Mouse (Mus musculus): ENCODE results near the gene Srpx2. TPM values are rescaled to one million over a fixed set of nuclear protein-coding genes. Genes with fewer than 3 reads are reported as not detected.
A peak's percentile ranks its signal among the peaks of the same experiment; 100 is the strongest.

Gene Srpx2
- 10 to 100 TPM; 21.7 to 22.6 TPM for total RNA-seq (2021)
- long read RNA-seq, experiment 1, transcript Srpx2-202 (11 exons, 2,848 nt), result major isoform, 12 of 29 reads
- long read RNA-seq, experiment 1, transcript Srpx2-201 (12 exons, 2,290 nt), result major isoform, 12 of 29 reads
- long read RNA-seq, experiment 1, partial matches to known transcripts, result 3 of 29 reads
- long read RNA-seq, experiment 1, other reads (novel, unspliced or antisense), result 2 of 29 reads
- long read RNA-seq, experiment 2, transcript Srpx2-201 (12 exons, 2,290 nt), result major isoform, 16 of 38 reads
- long read RNA-seq, experiment 2, transcript Srpx2-202 (11 exons, 2,848 nt), result minor isoform, 12 of 38 reads
- long read RNA-seq, experiment 2, partial matches to known transcripts, result 5 of 38 reads
- long read RNA-seq, experiment 2, other reads (novel, unspliced or antisense), result 5 of 38 reads

DNA sequence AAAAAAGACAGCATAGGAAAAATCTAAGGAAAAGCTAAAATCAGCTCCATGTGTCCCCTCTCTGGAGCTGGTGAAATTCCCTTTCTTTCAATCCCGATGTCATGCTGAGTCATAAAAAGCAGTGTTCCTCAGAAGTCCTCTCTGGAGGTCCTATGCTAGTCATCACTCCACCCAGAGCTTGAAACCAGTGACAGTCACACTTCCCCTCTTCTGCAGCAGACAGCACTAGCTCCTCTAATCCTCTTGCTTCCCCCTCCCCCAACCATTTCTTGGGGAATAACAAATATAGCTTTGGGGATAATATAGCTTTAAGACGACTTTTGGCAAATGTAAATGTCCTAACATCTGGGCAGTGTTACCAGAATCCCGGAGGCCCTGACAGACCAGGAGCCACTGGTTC, at the start of gene Srpx2:
Gene Srpx2 (plus strand): TSS at position 166 of the 400 bp plus-strand sequence.
- no peak for DNase-seq (ENCODE audit: low spot score in 2 of 2)

- DNase-seq (ENCODE audit: low spot score in 2 of 2), result no peak
These were observed 38.5 kb upstream of the Srpx2 start for GRCm38 (mm10) chrX:133869743-133870142.

- DNase-seq (ENCODE audit: low spot score in 2 of 2), result no peak
These were observed 20.9 kb upstream of the Srpx2 start for GRCm38 (mm10) chrX:133887308-133887707.

DNA sequence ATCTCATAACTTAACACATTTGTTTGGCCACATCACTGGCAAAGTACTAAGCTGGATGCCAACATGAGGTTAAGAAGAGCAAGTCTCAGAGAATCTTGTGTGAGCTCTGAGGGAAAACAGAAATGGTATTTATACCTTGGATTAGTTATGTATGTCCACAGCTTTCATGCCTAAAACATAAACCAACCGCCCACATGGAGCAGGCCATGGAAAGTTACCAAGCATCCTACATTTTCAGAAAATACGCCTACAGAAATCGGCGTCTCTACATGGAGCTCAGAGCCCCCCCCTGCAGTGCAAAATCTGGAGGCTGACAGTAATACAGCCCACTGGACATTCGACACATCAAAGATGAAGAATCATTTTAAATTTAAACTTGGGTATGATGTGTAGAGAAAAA, 20.1 kb upstream of the Srpx2 start:
- DNase-seq (ENCODE audit: low spot score in 2 of 2), result no peak

DNA sequence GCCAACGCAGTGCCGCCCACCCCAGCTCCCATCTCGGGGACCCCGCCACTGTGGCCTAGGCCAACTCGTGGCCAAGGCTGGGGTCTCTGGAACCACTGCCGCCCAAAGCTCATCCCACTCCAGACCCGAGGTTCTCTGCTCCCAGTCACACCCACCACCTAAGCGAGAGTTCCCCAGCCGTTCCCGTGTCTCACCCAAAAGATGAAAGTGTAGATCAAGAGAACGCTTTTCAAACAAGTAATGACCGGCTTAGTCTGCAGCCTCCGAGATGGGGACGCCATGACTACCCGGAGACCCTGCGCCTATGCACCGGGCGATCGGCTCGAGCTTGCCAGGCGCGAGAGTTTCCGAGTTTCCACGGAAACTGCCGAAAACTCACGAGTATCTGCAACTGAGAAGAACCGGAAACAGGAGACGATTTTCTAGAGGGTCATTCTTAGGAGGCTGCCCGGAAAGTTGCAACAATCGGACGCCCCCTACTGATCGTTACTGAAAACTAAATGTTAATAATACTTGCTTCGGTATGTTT, 10.1 kb upstream of the Srpx2 start, which contains the start of gene Tspan6:
Gene Tspan6 (minus strand): TSS at position 416 of the 529 bp plus-strand sequence.
- peak; percentile 50 to 72 for DNase-seq (ENCODE audit: low spot score in 2 of 2)

DNA sequence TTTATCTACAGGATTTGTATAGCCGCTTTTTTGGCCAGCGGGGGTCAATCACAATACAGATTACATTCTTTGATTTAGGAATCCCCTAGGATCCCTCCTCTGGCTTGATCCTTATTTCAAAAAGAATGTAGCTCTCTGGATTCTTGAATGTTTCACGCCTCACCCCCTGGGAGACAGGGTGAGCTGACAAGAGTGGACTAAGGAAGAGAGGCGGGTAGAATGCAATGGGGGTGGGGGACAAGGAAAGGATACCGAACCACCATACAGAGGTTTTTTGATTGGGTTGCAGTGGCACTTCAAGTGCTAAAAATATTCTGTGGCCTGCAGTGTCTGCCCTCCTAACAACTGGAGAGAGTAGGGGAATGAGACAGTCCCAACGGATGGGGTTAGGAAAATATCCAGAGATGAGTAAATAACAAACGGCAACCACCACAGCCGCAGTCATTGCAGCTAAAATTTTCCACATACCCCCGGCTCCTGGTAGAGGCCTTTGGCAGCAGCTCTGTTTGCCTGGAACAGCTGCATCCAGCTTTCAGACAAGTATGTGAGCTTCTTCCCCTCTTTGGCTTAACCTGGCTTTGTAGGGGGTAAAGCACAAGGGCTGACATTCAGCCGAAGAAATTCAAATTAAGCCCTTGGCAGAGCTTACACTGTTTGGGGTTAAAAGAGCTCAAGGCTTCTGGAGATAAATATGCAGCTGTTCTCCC, 3.3 kb downstream of the Srpx2 start:
- peak in 1 of 2 experiments; percentile 33 for DNase-seq (ENCODE audit: low spot score in 2 of 2)

GRCm38 (mm10) chrX:133913006-133913405, 4.8 kb downstream of the Srpx2 start:
- no peak for DNase-seq (ENCODE audit: low spot score in 2 of 2)

GRCm38 (mm10) chrX:133914219-133914618, 6.0 kb downstream of the Srpx2 start:
- DNase-seq (ENCODE audit: low spot score in 2 of 2), result no peak

GRCm38 (mm10) chrX:133921187-133921586, 13.0 kb downstream of the Srpx2 start:
- DNase-seq (ENCODE audit: low spot score in 2 of 2), result no peak

DNA sequence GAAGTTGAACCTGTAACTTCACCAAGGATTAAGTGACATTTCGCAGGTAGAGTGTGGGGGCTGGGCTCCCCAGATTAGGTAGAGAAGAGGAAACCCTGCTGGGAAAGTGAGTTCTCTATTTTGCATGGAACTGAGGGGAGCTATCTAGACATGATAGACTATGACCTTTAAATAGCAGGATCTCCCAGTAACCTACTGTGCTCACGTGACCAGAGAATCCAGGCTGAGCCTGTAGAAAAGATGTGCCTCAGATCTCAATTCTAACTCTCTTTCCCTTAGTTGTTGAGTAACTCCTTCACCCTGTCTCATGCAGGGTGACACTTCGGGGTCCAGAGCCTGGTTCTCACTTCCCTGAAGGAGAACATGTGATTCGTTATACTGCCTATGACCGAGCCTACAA, 18.5 kb downstream of the Srpx2 start:
- no peak for DNase-seq (ENCODE audit: low spot score in 2 of 2)

- peak in 1 of 2 experiments; percentile 25 for DNase-seq (ENCODE audit: low spot score in 2 of 2)
These were observed 23.2 kb downstream of the Srpx2 start for GRCm38 (mm10) chrX:133931302-133932013.

DNA sequence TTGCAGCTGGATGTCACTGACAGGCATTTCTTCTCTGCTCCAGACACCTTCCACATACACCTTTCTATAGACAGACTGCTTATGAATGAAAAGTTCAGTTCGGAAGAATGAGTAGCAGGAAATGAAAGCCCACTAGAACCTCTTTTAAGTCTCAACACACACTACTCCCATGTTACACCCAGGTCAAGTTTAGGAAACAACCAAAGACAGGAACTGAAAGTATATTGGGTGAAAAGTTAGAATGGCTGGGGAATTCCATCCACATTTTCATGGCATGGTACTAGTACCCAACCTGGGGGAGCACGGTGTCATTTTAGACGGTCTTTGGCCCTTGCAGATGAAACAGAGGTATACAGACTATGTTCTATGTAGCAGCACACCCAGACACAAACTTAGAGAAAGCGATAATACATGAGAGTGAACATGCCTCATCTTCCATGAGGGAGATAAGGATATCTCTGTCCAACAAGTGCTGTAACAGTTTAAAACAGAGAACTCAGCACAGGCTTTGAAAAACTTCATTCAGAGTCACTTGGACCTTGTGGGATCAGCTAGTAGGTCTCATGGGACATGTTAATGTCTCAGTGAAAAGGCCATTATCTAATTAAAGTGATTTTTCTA, 28.5 kb downstream of the Srpx2 start:
- no peak for DNase-seq (ENCODE audit: low spot score in 2 of 2)

DNA sequence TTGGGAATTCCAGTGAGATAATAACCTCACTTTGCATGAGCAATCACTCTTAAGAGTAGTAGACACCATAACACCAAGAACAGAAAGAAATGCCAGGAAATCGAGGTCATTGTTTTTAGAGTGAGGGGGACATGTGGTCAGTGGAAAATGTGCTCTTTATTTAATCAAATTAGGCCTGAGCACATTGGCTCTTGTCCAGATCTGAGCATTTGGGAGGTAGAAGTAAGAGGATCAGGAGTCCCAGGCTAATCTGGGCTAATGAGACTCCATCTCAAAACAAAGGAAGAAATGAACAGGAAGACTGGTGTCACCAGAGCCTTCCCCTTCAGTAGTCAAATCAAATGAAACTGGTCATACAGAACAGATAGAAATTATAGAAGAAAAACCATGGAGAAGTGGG, 31.3 kb downstream of the Srpx2 start:
- no peak for DNase-seq (ENCODE audit: low spot score in 2 of 2)

DNA sequence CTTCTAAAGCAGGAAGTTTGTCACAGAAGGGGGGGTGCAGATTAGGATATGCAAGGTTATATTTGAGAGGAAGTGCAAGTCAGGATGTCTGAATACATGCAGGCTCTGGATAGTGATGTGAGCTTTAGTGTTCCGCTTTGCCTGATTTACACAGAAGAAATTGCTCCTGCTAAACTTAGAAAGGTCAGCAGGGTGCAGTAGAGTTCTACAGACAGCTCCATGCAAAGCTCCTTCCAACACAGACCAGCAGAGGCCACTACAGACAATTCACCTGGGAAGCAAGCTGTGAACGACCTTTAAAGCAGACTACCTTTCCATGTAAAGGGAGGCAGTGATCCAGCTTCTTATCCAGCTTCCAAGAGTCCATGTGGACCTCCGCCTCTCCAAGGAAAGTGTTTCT, 39.2 kb downstream of the Srpx2 start:
- DNase-seq (ENCODE audit: low spot score in 2 of 2), result peak in 1 of 2 experiments; percentile 26

GRCm38 (mm10) chrX:133954661-133955060, 46.4 kb downstream of the Srpx2 start:
- no peak for DNase-seq (ENCODE audit: low spot score in 2 of 2)

GRCm38 (mm10) chrX:133960617-133961016, 52.4 kb downstream of the Srpx2 start:
- DNase-seq (ENCODE audit: low spot score in 2 of 2), result no peak

DNA sequence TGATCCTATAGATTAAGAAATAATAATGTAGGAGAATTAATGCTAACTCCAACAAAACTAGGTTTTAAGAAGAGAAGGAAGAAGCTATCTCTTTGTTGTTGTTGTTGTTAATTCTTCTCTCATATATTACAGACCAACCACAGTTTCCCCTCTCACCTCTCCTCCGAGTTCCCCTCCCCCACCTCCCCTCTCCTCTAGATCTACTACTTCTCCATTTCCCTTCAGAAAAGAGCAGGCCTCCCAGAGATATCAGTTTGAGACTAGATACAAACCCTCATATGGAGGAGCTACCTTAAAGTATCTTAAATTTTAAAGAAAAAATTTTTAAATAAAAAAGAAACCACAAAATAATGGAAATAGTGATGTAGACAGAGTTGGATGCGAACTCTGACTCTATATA, 56.4 kb downstream of the Srpx2 start:
- DNase-seq (ENCODE audit: low spot score in 2 of 2), result no peak

DNA sequence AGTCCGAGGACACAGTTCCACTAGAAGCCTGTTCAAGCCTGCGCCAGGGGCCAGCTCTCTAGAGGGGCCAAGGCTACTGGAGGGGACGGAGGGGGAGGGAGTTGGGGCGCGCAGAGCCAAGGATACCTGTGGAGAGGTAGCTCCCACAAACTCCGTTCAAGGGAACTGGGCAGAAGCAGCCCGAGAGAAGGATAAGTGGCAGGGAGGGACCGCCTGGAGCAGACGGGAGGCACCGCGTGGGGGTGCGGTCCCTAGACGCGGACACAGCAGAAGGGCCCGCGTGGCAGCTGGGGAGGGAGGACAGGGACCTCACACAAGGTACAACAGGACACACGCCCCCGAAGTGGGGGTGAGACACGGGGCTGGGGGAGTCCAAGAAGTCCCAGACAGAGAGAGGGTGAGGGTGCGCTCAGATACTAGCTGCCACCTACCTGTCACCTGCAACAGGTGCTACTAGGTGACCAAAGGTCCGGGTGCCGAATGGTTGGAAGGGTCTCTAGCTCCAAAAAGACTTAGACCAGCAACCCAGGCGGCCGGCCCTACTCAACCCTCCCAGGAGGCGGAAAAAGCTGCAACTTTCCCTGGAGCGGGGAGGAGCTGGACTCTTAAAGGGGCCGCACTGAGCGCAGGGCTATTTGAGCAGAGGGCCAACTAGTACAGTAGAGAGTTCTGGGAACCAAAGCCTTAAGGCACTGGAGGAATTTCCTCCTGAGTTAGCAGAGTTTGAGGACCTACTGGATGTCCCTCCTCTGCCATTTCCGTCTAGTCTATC, 73.2 kb downstream of the Srpx2 start, which contains the start of gene Sytl4:
Gene Sytl4 (minus strand): TSS at position 582 of the 772 bp plus-strand sequence.
- peak in 1 of 2 experiments; percentile 10 for DNase-seq (ENCODE audit: low spot score in 2 of 2)
